Mouse (Mus musculus) frontal cortex, postnatal 36 days (tissue): ENCODE measurements around the gene Nat10.

Experiments
- DNase-seq, 2 experiments: peaks; one replicate each; pipeline ENCODE4 v3.0.0; 2022; ENCODE audit warnings: low spot score in 2 of 2

The Nat10 gene

GRCm38 (mm10) chr2:103760906-103761716 is at the start of gene Nat10:
Nat10 (minus strand) TSS chr2:103761270.
- peak; percentile 99 to 100 for DNase-seq

DNA sequence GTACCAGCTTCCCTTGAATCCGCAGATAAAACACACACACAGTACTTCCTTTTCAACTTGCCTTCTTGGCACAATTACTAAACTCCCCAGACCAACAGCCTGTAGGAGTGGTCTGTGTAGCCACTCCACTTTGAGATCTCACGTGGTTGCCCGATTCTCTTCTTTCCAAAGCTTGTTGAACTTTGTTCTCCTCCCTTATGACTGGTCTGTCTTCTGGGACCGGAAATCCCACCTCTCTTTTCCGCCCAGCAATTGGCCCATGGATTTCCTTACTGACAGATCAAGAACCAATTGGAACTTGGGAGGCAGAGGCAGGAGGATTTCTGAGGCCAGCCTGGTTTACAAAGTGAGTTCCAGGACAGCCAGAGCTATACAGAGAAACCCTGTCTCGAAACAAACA is 49.3 kb upstream of the Nat10 start:
- no peak for DNase-seq

DNA sequence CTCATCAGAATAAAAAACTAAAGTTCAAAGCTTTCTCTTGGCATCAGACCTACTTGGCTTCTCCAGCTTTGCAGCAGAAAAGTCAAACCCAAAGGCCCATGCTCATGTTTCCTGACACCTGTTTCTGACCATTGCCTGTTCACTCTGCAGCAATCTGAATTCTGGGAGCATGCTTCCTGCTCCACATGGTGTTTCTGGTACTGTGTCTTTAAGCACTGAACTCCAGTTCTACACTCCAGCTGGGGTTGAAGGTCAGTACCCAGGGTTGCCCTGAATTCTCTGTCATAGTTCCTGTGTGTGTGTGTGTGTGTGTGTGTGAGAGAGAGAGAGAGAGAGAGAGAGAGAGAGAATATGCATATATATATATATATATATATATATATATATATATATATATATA is 47.4 kb upstream of the Nat10 start:
- no peak for DNase-seq

- no peak for DNase-seq
These were observed 42.9 kb upstream of the Nat10 start for GRCm38 (mm10) chr2:103803770-103804530.

DNA sequence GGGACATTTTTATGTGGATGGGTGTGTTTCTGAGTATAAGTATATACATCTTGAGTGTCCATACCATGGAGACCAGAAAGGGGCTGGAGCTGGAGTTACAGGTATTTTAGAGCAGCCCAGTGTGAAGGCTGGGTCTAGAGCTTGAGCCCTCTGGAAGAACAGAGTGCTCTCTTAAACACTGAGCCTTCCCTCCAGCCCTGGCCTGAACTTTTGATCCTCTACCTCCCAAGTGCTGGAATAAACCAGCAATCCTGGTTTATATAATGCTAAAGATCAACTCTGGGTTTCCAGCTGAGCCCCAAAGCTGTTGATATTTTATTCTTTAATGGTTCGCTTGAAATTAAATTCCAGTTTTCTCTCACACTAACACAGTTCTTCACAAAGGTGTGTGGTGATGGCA is 41.4 kb upstream of the Nat10 start:
- DNase-seq = no peak

DNA sequence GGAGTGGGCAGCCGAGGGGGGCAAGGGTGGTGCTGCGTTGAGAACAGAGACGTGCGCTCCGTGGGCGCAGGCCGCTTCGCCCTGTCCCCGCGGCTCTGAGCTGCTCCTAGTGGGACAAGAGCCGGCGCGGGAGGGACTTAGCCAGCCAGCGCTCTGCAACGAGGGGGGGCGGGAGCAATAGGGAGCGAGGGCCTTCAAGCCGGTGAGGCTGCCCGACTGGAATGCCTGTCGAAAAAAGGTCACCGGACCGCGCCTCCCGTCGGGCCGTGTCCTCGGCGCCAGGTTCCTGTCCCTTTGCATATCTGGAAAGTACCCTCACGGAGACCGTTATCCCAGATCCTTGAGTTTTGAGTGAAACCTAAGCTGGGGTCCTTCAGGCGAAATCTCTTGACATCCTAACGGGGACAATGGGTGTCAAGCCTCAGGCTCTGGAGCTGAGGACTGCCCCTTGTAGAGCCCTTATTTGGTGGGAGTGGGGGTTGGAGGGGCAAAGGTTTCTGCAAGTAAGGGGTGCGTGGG is 36.5 kb upstream of the Nat10 start, which contains the start of gene Caprin1:
Caprin1 (minus strand) TSS at position 159 of the 519 bp plus-strand sequence.
- peak; percentile 96 for DNase-seq

DNA sequence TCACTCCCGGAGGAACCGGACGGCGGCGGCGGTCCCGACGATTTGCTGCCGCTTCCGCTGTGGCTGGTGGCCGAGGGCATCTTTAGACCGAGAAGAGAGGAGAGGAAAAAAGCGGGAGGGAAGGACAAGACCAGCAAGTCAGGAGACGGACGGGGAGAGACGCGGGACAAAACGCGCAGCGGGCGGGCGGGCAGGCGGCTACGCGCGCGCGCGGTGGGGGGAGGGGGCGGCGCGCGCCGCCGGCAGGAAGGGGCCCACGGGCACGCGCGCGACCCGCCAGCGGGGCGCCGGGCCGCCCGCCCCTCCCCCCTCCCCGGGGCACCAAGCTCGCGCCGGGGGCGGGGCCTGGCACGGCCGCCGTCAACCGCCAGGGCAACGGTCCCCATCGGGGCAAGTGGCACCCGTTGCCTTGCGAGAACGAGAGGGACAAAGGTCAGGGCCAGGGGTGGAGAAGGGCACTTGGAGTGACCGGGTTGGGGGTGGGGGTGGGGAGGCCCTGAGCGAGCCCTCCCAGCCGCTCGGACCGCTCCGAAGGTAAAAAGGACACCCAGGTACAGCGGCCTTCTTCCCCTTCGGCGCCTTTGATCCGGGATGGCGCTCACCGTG is 35.9 kb upstream of the Nat10 start:
- peak in 1 of 2 experiments; percentile 67 for DNase-seq

DNA sequence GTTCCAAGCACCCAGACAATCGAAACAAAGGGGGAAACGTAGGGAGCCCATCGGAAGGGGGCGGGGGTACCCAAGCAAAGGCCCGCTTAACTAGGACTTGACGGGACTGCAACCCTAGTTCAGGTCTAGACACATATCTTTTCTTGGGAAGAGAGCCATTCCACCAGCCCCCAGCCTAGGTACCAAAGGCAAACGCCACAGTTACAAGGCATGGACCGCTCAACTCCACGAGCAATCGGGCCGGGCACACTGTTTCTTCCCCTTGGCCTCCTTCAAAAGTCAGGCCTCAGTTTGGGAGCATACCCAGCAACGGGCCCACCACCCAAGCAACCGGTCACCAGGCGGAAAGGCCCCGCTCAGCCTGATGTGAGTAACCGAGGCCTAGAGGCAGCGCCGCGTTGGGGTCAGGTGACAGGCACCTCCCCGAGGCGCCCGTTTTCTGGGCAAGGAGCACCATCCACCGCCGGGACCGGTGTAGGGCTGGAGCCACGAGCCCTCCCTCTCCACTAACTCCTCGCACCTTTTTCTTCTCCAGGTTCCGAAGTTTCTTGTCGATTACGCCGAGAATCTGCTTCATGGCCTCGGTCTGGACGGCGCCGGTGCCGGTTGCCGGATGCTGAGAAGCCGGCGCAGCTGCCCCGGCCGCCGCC is 35.3 kb upstream of the Nat10 start:
- peak; percentile 54 to 62 for DNase-seq

DNA sequence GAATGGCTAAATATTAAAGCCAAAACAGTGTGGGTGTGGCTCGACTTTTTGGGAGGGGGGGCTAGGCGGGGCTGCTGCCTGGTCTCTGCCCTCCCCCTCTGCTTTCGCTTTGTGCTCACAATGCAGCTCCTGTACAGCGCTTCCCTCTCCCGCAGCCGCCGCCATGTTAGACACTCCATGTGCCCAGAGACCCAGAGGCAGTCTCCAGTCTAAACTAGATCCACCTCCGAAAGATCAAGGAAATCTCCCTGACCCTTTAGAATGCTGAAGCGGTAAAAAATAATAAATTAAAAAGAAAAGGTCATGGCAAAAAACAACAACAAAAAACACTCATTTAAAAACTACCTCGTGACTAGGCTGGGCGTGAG is 34.8 kb upstream of the Nat10 start:
- DNase-seq = peak; percentile 54 to 58

DNA sequence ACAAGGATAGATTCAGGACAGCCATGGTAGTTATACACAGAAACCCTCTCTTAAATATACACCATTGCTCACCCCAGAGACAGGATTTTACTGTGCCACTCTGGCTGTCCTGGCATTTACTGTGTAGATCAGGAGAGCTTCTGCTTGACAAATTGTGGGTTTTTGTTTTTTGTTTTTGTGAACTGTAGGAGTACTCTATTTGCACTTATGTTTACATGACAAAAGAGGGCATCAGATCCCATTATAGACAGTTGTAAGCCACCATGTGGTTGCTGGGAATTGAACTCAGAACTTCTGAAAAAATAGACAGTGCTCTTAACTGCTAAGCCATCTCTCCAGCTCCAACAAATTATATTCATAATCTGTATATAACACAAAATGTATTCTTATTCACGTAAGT is 30.9 kb upstream of the Nat10 start:
- no peak for DNase-seq

GRCm38 (mm10) chr2:103785735-103786134 is 24.7 kb upstream of the Nat10 start:
- DNase-seq = no peak

- DNase-seq = no peak
These were observed 23.6 kb upstream of the Nat10 start for GRCm38 (mm10) chr2:103784621-103785020.

DNA sequence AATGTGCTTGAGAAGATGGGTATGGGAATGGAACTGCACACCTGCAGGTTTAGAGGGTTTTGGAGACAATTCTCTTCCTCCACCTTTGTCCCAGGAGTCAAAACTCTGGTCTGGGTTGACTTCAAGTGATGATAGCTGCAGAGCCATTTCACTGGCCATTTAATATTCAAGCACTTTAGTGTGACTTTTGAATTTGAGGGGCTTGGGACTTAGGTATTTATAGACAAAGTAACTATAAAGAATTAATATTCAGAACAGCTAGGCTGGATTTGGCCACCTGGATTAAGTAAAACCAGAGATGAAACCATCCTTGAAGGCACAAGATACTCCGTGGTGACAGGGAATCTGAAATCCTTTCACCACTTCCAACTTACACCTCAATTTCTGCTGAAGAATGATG is 1.4 kb upstream of the Nat10 start:
- no peak for DNase-seq

DNA sequence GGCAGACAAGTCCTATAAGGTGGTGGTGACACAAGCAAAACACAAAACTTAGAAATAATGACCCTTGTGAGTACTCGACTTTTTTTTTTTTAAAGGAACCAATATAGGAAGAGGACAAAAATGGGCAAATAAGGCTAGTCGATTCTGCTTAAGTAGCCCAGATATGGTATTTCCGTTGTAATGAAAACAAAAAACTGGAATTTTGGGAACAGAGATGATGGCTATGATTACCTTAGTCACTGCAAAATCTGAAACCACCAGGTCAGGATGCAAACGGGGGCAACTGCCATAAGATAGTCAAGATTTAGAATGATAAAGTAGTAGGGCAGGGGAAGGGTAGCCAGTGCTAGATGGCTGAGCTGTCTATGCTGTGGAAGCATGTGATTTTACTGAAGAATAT is 923 bp upstream of the Nat10 start:
- no peak for DNase-seq

GRCm38 (mm10) chr2:103760421-103760820 is 649 bp downstream of the Nat10 start:
- peak in 1 of 2 experiments; percentile 9 for DNase-seq

GRCm38 (mm10) chr2:103755458-103756085 is 5.5 kb downstream of the Nat10 start:
- DNase-seq = no peak

DNA sequence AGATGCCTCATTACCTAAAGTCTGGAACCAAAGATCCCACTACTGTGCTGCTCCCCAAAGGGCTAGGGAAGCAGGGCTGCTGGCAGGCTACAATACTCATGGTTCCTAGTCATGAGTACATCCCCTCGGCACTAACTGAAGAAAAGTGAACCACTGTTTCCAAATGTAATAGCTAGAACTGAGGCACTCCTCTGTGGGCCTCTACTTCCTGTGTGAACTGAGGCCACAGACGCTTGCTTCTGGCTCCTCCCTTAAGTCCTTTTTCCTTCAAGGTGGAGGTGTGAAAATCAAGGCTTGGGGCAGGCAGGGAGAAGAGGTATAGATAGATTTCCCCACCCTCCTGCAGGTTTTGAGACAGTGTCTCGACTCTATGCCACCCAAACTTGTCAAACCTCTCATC is 6.5 kb downstream of the Nat10 start:
- no peak for DNase-seq

DNA sequence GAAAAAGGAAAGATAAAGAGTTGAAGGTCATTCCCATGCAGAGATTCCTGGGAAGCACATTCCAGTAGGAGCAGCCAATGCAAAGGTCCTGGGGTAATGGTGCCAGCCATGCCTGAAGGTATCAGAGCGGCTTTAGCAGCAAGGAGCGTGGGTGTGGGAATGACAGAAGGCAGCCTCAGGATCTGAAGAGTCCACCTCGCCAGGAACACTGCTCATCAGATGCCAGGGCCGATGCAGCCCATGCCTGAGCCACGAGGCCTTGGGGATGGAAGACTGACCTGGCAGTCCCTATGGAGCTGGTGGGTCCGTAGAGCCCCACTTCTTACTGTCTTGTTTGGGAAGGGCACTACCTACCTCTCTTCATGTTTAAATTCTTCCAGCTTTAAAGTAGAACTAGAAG is 9.3 kb downstream of the Nat10 start:
- DNase-seq = no peak

DNA sequence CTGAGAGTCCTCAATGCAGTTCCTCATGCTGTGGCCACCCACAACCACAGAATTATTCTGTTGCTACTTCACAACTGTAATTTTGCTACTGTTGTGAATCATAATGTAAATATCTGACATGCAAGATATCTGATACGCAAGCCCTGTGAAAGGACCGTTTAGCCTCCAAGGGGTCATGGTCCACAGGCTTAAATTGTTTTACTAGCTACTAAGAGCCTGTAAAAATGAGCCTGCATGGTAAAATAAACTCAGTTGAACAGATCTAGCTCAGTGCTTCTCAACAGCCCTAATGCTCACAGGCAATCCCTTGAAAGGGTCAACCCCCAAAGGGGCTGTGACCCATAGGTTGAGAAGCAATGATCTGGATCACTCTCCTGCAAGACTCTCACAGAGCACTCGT is 12.0 kb downstream of the Nat10 start:
- no peak for DNase-seq

DNA sequence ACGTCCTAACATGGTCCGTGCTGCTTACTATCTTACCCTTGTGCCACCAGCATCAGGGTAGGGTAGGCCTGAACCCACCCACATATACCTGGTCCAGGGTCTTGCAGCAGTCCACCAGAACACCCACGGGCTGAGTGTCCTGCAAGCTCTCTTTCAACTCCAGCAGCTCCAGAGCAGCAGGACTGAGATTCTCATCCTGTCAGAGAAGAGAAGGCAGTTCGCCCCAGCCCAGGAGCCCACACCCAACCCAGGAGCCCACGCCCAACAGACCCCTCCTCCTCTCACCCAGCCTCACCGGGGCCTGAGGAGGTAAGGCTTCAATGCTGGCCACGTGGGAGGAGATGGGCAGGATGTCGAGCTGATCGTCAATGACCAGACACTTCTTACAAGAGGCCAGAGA is 13.2 kb downstream of the Nat10 start:
- DNase-seq = no peak

DNA sequence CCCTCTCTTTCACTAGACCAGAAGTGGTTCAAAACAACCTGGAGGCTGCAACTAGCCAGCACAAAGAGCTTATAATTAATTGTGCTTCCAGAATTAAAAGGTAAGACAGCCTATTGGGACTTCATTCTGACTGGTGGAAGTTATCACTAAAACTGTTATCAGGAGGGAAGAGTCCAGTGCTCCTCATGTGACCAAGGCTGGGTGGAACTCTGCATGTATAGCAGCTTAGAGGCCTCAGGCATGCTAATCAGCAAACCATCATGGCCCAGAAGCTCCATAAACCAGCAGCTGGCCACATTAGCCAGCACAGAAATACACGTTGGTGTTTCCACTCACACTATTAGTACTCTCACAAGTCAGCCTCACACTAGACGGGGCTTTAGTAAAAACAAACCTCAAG is 14.3 kb downstream of the Nat10 start:
- DNase-seq = no peak
